Mouse (Mus musculus) cerebellum, adult 2 months (tissue): ENCODE measurements around the gene Ncapg.

Experiments
- CTCF ChIP-seq: fragments of 200-500 bp; IDR thresholded peaks from 2 replicates; pipeline ENCODE4 v1.5.1; 2011; ENCODE audit warnings: low read depth, mild to moderate bottlenecking, control low read depth, low read length, moderate library complexity, borderline replicate concordance; ENCODE audit not compliant: insufficient read depth
- POLR2A ChIP-seq: fragments of 200-500 bp; IDR thresholded peaks from 2 replicates; pipeline ENCODE4 v1.6.1; 2011; ENCODE audit warnings: low read length, control low read depth, borderline replicate concordance; ENCODE audit not compliant: insufficient read depth

DNA sequence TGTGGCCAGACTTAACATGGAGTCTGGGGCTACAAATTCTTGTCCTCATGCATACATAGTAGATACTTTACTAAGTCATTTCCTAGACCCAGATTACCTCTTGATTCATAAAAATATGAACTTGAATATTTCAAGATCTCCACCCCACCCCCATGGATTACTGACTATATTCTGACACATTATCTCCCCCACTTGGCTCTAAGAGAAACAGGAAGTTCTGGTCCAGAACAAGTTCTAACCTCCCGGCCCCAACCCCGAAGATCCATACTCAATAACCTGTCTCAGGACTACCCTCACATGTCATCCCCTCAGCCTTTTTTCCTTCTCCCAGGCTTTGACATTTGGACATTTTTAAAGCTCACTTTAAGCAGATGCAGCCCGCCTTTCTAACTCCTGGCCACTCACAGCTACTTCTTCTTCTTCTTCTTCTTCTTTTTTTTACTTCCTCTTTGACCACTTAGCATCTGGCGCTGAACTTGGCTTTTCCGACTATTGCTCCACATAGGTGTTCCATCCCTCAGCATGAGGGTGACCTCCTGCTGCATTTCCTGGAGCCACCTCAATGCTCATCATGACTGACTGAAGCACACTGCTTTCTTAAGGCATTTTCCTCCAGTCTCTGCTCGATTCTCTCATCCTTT lies 49.2 kb downstream of the Ncapg start:
- TF ChIP-seq POLR2A, result no peak
- TF ChIP-seq CTCF, result no peak
